Mouse (Mus musculus) layer of hippocampus, adult 18-20 months (tissue): ENCODE data around the gene Pax2. TPM values are rescaled to one million over a fixed set of nuclear protein-coding genes. Genes with fewer than 3 reads are reported as not detected.

Source experiments
- DNase-seq, 2 experiments: peaks; one replicate each; pipeline ENCODE4 v3.0.0; 2022; ENCODE audit warnings: low spot score in 2 of 2
- total RNA-seq, 2 experiments: library from RNA; stranded (reverse); gene quantifications; 2 replicates each; pipeline ENCODE4 v1.2.3; 2021

Pax2 gene
- total RNA-seq, 2 experiments from 2014 or later, result 0.48 to 0.50 TPM

DNA sequence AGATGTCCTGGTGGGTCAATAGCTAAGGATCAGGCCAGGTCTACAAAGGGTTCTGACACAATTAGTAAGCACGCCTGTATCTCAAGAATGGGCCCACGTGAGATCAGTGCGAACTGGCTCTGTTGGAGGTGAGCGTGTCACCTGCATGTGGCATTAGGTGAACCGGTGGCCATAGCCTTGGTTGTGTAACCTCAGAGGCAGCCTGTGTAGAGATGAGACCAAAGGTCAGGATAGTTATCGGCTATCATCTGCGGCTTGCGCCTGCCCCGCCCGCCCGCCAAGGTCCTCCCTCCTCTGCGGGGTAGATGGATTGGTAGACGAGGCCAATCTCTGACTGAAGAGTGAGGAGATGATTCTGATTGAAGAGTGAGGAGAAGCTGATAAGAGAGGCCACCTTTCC is 15.7 kb downstream of the Pax2 start:
- DNase-seq, result no peak

DNA sequence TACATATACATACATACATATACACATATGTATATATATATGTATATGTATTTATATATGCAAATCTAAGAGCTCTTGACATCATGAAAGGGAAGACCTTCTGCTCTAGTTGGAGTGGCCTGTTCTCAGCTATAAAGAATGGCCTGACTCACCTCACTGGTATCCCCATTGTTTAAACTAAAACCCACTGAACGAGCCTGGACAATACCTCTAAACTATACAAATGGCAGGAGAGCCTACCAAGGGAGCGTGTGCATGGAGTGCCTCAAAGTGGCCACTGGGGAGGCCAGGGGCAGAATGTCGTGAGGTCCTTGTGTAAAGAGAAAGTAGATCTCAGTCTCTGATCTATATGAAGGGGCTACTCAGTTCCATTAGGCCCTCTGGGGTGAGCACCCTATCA is 26.1 kb downstream of the Pax2 start:
- DNase-seq, result no peak

DNA sequence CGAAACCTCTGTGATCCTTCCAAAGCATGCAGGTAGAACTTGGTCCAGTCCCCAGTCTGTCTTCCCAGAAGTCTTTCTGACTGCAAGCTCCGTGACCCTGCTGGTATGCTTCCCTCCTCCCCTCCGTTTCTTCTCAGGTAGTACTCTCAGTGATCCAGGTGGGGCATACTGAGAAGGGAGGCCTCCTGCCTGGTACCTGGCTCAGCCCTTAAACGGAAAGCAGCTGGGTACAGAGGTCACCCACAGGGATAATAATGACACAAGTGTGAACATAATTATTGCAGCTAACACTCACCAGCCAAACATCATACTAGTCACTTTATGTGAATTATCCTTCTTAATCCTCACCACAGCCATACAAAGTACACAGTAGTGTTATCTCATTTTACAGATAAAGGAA is 28.5 kb downstream of the Pax2 start:
- DNase-seq, result no peak

- DNase-seq, result no peak
Measured at GRCm38 (mm10) chr19:44788488-44788887, 32.6 kb downstream of the Pax2 start.

GRCm38 (mm10) chr19:44791981-44792380 is 36.1 kb downstream of the Pax2 start:
- no peak for DNase-seq

- no peak for DNase-seq
Measured at GRCm38 (mm10) chr19:44797110-44798060, 41.5 kb downstream of the Pax2 start.

- DNase-seq, result no peak
Measured at GRCm38 (mm10) chr19:44798731-44799130, 42.9 kb downstream of the Pax2 start.

DNA sequence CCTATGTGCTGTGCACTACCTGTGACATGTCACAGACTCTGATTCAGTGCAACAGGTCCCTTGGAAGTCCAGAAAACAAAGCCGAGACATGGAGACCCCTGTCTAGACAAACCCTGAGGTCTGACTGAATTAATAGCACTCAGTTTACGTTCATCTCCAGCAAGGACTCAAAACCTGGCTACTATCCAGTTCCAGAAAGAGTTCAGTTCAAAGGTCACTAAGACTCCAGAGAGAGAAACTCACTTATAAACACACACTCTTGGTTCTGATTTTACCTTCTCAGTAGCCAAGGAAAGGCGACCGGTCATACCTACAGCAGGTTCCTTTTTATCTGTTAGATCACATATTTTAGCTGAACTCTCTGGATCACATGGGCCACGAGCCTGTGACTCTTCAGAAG is 43.3 kb downstream of the Pax2 start:
- DNase-seq, result no peak

DNA sequence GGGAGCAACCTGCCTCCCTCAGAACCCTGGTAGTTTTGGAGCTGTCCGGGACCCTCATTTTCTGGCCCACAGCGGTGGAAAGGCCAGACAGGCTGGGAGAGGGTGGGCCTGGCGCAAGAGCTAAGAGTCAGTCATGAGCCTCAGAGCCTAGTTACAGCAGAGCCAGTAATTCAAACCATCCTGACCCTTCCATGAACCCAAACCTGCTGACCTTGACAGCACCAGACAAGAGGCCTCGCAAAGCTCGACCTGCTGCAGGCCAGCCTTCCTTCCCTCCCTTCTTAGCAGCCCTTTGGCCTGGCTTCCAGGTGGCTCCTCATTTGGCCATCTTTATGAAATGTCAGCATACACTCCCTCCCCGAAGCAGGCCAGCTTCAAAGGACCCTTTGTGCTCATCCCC is 44.5 kb downstream of the Pax2 start:
- DNase-seq, result no peak

GRCm38 (mm10) chr19:44808734-44809133 is 52.9 kb downstream of the Pax2 start:
- no peak for DNase-seq

- no peak for DNase-seq
Measured at GRCm38 (mm10) chr19:44812666-44813429, 57.0 kb downstream of the Pax2 start.

- DNase-seq, result no peak
Measured at GRCm38 (mm10) chr19:44815111-44815510, 59.3 kb downstream of the Pax2 start.

DNA sequence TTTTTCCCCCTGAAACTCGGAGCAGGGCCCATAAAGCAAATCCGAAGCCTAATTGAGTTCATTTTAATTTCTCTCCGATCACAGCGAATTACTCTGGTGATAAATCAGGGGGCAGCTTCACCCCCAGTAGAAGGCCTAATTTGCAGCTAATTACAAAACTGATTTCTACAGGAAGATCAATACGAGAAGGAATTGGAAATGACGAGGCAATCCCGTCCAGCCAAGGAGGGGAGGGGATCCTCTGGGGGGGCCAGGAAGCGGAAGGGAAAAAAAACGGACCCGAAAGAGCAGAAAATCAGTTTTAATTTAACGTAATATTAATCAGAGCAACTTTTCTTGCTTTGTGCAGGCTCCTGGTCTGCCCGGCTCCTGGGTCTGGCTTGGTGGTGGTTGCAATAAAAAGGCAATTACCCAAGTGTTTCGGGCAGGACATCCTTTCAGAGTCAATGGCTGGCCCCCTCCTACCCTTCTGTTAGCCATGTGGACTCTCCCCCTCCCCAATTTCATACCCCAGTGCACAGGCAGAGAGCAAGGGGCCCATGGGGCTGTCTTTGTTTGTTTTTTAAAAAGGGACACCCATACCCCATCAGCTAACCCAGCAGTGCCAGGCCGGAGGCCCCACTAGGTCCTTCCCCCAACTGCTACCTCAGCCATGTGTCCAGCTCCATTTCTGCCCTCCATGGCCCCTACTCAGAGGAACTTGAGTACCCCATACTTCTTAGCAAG is 61.7 kb downstream of the Pax2 start:
- no peak for DNase-seq

- DNase-seq, result no peak
Measured at GRCm38 (mm10) chr19:44818676-44819075, 62.8 kb downstream of the Pax2 start.

DNA sequence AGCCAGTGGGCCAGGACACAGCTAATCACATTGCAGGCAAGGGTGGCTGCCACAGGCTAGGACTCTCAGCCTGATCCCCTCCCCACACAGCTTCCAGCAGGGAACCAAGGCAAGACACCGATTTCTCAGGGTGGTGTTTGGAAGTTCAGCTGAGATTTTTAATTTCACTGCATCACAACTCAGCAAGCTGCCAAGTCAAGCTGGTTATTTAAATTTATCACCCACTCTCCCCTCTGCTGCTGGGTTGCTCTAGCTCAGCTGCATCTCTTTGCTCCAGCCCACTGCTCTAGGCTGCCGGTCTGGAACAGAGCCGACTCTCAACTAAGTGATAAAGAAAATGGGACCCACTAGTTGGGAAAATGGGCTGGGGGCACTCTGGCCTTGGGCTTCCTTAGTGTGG is 65.7 kb downstream of the Pax2 start:
- DNase-seq, result peak; percentile 40 to 73

- DNase-seq, result no peak
Measured at GRCm38 (mm10) chr19:44822295-44822694, 66.5 kb downstream of the Pax2 start.

DNA sequence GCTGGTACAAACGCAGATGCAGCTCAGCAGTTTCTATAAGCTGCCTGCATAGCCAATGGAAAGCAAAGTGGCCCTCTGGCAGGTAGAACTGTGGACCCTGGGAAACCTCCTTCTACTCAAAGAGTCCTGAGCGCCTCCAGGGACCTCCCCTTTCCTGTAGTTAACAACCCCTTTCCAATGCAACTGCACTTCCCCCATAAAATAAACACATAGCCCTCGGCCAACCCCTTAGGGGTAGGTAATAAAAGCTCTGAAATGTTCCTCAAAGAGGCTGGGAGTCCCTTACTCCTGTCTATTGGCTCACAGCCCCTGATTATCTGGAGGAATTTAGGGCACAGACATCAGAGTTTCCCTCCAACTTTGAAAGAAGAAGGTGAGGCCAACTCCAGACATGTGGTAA is 67.8 kb downstream of the Pax2 start:
- no peak for DNase-seq

GRCm38 (mm10) chr19:44825216-44825768 is 69.4 kb downstream of the Pax2 start:
- peak in 1 of 2 experiments; percentile 8 for DNase-seq

- DNase-seq, result no peak
Measured at GRCm38 (mm10) chr19:44825819-44826218, 70.0 kb downstream of the Pax2 start.

- no peak for DNase-seq
Measured at GRCm38 (mm10) chr19:44833391-44833790, 77.5 kb downstream of the Pax2 start.
